24 mouse cellular contexts compared by ENCODE assay signal in the genomic region with DNA sequence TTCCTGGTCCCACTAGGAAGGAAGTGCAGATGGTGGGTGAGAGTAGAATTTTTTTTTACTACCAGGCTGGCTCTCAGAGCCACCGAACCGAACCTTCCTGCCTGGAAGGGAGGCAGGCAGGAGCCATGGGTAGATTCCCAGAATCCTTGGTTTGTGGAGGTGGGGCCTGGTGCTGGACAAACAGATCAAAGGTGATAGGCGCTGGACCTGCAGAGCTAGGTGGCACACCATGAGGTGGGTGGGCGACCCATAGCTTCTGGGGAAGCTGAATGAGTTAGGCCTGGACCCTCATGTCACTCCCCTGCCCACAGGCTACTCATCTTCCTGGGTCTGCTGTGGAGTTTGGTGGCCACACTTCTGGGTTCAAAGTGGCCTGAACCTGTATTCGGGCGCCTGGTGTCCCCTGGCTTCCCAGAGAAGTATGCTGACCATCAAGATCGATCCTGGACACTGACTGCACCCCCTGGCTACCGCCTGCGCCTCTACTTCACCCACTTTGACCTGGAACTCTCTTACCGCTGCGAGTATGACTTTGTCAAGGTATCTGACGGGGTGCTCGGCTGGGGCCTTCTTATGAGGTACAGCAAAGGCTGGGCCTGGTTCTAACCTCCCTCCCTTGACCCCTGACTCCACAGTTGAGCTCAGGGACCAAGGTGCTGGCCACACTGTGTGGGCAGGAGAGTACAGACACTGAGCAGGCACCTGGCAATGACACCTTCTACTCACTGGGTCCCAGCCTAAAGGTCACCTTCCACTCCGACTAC. TPM values are rescaled to one million over a fixed set of nuclear protein-coding genes. Genes with fewer than 3 reads are reported as not detected.
DNase-seq lines count a peak whose midpoint lies in the region; ATAC-seq and TF ChIP-seq lines count a peak whose summit lies in the region.
"Had no signal": no experiment of that assay in that cellular context is flagged by ENCODE, and none has a peak within 500 bp of the region (broad histone marks: within the 10 kb centered on the region; RNA-seq: fewer than 3 reads in every experiment).

Gene Masp2 (plus strand): TSS at position 198 of the 764 bp plus-strand sequence.

- peaks cover 4% of the 10 kb centered on the region; the same call in 1 of the 2 replicates for H3K79me2 ChIP-seq in liver, adult 2 months (ENCODE audit: control insufficient read depth, insufficient read depth, low read length)

- 0 out of 2 replicates have a peak, but pooled peaks have one; percentile 7 for TF ChIP-seq CTCF in liver, adult 2 months (IDR thresholded peaks at IDR 0.05; ENCODE audit: low read depth, low read length)

- ATAC-seq in forebrain, embryonic 11.5 days (replicated peaks; ENCODE audit: low FRiP score): no peak
- ATAC-seq in forebrain, embryonic 12.5 days (ENCODE audit: low FRiP score): no peak
- peak; percentile 22; the same call in 1 of the 2 replicates for ATAC-seq in liver, embryonic 13.5 days (ENCODE audit: low read depth)
- ATAC-seq: activated CD4-positive, CD25-positive, alpha-beta regulatory T cell, adult 4 months; forebrain, embryonic 16.5 days; hindbrain, postnatal 0 days; intestine, postnatal 0 days had no signal

- 90% methylated on average over 14 of the region's 14 CpGs for WGBS in forebrain, embryonic 11.5 days
- WGBS in forebrain, embryonic 12.5 days: 90% methylated on average over 14 of the region's 14 CpGs
- 27% methylated on average over 14 of the region's 14 CpGs for WGBS in liver, adult 2 months
- 66% methylated on average over 14 of the region's 14 CpGs for WGBS in liver, embryonic 13.5 days (ENCODE audit: insufficient replicate concordance)

- intact Hi-C loops in gastrocnemius, postnatal 14 days (cut with DNase I; ENCODE audit: low total_unique reads): no loop called here

- H3K4me1 ChIP-seq in forebrain, embryonic 11.5 days (replicated peaks; ENCODE audit: control insufficient read depth, insufficient read depth, low read length): no peaks in the 10 kb centered on the region
- no peaks in the 10 kb centered on the region for H3K4me1 ChIP-seq in forebrain, embryonic 12.5 days
- peaks cover 21% of the 10 kb centered on the region for H3K4me1 ChIP-seq in liver, adult 2 months (ENCODE audit: control insufficient read depth, insufficient read depth, low read length)
- H3K4me1 ChIP-seq in liver, embryonic 13.5 days (replicated peaks): peaks cover 32% of the 10 kb centered on the region
- H3K4me1 ChIP-seq: embryonic facial prominence, embryonic 12.5 days; limb, embryonic 10.5 days; midbrain, embryonic 12.5 days had no signal

- H3K27ac ChIP-seq in forebrain, embryonic 11.5 days (ENCODE audit: low read depth, low read length): no peak within 1 kb of the TSS
- H3K27ac ChIP-seq in forebrain, embryonic 12.5 days: no peak within 1 kb of the TSS
- peak within 1 kb of the TSS; percentile 92 for H3K27ac ChIP-seq in liver, adult 2 months (replicated peaks; ENCODE audit: insufficient read depth, low read depth, low read length)
- no peak within 1 kb of the TSS; the same call in 1 of the 2 replicates for H3K27ac ChIP-seq in liver, embryonic 13.5 days
- H3K27ac ChIP-seq: embryonic facial prominence, embryonic 12.5 days; hindbrain, postnatal 0 days; limb, embryonic 10.5 days; midbrain, embryonic 12.5 days had no signal

- DNase-seq in forebrain, embryonic 11.5 days (ENCODE audit: low spot score): peak; percentile 39
- DNase-seq in liver, adult 2 months (ENCODE audit: extremely low read depth, low read depth, low spot score): peak; percentile 86
- no peak for DNase-seq in liver
- DNase-seq in liver, embryonic 13.5 days: no peak
- no peak for DNase-seq in gastrocnemius, postnatal 14 days
- DNase-seq in gastrocnemius, postnatal 25 days: no peak
- DNase-seq in kidney, postnatal 4 days: no peak
- DNase-seq: cerebellum, adult 11 months; cerebellum, postnatal 10 days; kidney, postnatal 36 days; lung, adult 18-20 months; lung, postnatal 10 days; thymus, adult 18-20 months; thymus, postnatal 4 days had no signal

- H3K4me3 ChIP-seq in forebrain, embryonic 11.5 days (ENCODE audit: low read depth, low read length): no peak within 1 kb of the TSS
- H3K4me3 ChIP-seq in forebrain, embryonic 12.5 days (replicated peaks): no peak within 1 kb of the TSS
- peak within 1 kb of the TSS; percentile 84 for H3K4me3 ChIP-seq in liver, adult 2 months (ENCODE audit: insufficient read depth, low read depth, low read length)
- H3K4me3 ChIP-seq in liver, embryonic 13.5 days (replicated peaks): peak within 1 kb of the TSS; percentile 19
- H3K4me3 ChIP-seq: embryonic facial prominence, embryonic 12.5 days; limb, embryonic 10.5 days; midbrain, embryonic 12.5 days had no signal

- H3K9ac ChIP-seq in forebrain, embryonic 11.5 days (ENCODE audit: low read length): no peak within 1 kb of the TSS
- no peak within 1 kb of the TSS for H3K9ac ChIP-seq in forebrain, embryonic 12.5 days
- peak within 1 kb of the TSS; percentile 91 for H3K9ac ChIP-seq in liver, adult 2 months (ENCODE audit: low read depth, low read length)
- H3K9ac ChIP-seq in liver, embryonic 13.5 days: 0 out of 2 replicates have a peak within 1 kb of the TSS, but pooled peaks have one; percentile 17
- H3K9ac ChIP-seq: embryonic facial prominence, embryonic 12.5 days; midbrain, embryonic 12.5 days had no signal

- peak; percentile 87 for TF ChIP-seq POLR2A in liver, adult 2 months (IDR thresholded peaks at IDR 0.05; ENCODE audit: extremely low read depth, insufficient read depth, low read length)

- H3K4me2 ChIP-seq in forebrain, embryonic 11.5 days (ENCODE audit: low read depth, low read length, severe bottlenecking): no peak within 1 kb of the TSS
- H3K4me2 ChIP-seq in forebrain, embryonic 12.5 days: no peak within 1 kb of the TSS
- H3K4me2 ChIP-seq in liver, embryonic 13.5 days: peak within 1 kb of the TSS; percentile 37
- H3K4me2 ChIP-seq: embryonic facial prominence, embryonic 12.5 days; midbrain, embryonic 12.5 days had no signal

- H3K9me3 ChIP-seq in forebrain, embryonic 11.5 days (ENCODE audit: control insufficient read depth, low read length): peaks cover 3% of the 10 kb centered on the region; the same call in 1 of the 2 replicates
- no peaks in the 10 kb centered on the region for H3K9me3 ChIP-seq in forebrain, embryonic 12.5 days
- H3K9me3 ChIP-seq in liver, embryonic 13.5 days (replicated peaks): peaks cover 4% of the 10 kb centered on the region
- H3K9me3 ChIP-seq: limb, embryonic 10.5 days; midbrain, embryonic 12.5 days had no signal

- no peaks in the 10 kb centered on the region for H3K27me3 ChIP-seq in forebrain, embryonic 11.5 days (ENCODE audit: control insufficient read depth, insufficient read depth, low read length)
- no peaks in the 10 kb centered on the region for H3K27me3 ChIP-seq in forebrain, embryonic 12.5 days
- H3K27me3 ChIP-seq in liver, adult 2 months (ENCODE audit: control insufficient read depth, insufficient read depth, low read length): no peaks in the 10 kb centered on the region
- H3K27me3 ChIP-seq in liver, embryonic 13.5 days: no peaks in the 10 kb centered on the region
- H3K27me3 ChIP-seq: embryonic facial prominence, embryonic 12.5 days; midbrain, embryonic 12.5 days had no signal

- peaks cover 4% of the 10 kb centered on the region; the same call in 1 of the 2 replicates for H3K36me3 ChIP-seq in forebrain, embryonic 11.5 days (ENCODE audit: control insufficient read depth, insufficient read depth, low read length)
- peaks cover 18% of the 10 kb centered on the region for H3K36me3 ChIP-seq in forebrain, embryonic 12.5 days (replicated peaks)
- peaks cover 8% of the 10 kb centered on the region; the same call in 1 of the 2 replicates for H3K36me3 ChIP-seq in liver, adult 2 months (ENCODE audit: control insufficient read depth, insufficient read depth, low read length)
- H3K36me3 ChIP-seq in liver, embryonic 13.5 days: peaks cover 21% of the 10 kb centered on the region

RNA-seq across cellular contexts. Expression of gene Masp2, which starts in this region (rescaled TPM):
- 0.36 TPM in 1 of 2 replicates, not detected in the other for polyA plus RNA-seq in forebrain, embryonic 11.5 days (2014; fragmentation: Nextera tagmentation; extraction: Ambion mirVana)
- polyA plus RNA-seq in forebrain, embryonic 12.5 days (2016; fragmentation: Nextera tagmentation; extraction: Ambion mirVana): 0.27 and 0.50 TPM in 2 replicates
- 191 and 270 TPM in 2 replicates for total RNA-seq in liver, adult 2 months (2014; rRNA removed)
- polyA plus RNA-seq in liver, adult 2 months (2012; rRNA removed): 712 and 829 TPM in 2 replicates
- 14.8 and 15.0 TPM in 2 replicates for polyA plus RNA-seq in liver, embryonic 13.5 days (2015; fragmentation: Nextera tagmentation; extraction: Ambion mirVana)
- under 1 TPM; 0.35 to 0.41 TPM for total RNA-seq in gastrocnemius, postnatal 14 days (2021)
- under 1 TPM; 0.51 to 0.61 TPM for total RNA-seq in gastrocnemius, postnatal 25 days (2021)
- polyA plus RNA-seq: activated CD4-positive, CD25-positive, alpha-beta regulatory T cell, adult 4 months; heart, postnatal 0 days; intestine, postnatal 0 days; kidney, embryonic 14.5 days; midbrain, embryonic 12.5 days had no signal

Comparison
In these comparisons a context has a peak if more than half of its experiments do, and no peak if none do; other contexts are left out.
1. RNA of gene Masp2 (total RNA-seq): 191 to 270 TPM in liver, adult 2 months; 0.51 to 0.61 TPM in gastrocnemius, postnatal 25 days and 0.35 to 0.41 TPM in gastrocnemius, postnatal 14 days; every median in the first group is over 100 times any median in the second.
2. RNA of gene Masp2 (polyA plus RNA-seq): 712 to 829 TPM in liver, adult 2 months; 14.8 to 15.0 TPM in liver, embryonic 13.5 days, 0.36 TPM in forebrain, embryonic 11.5 days and 0.27 to 0.50 TPM in forebrain, embryonic 12.5 days; every median in the first group is over 10 times any median in the second.
3. Peak in DNase-seq in forebrain, embryonic 11.5 days; RNA of the gene not detected or under 1 TPM.
4. H3K4me3 ChIP-seq: peak in liver, adult 2 months (single experiment) and liver, embryonic 13.5 days (single experiment); none in forebrain, embryonic 11.5 days (single experiment) and forebrain, embryonic 12.5 days (single experiment).
5. H3K9ac ChIP-seq: peak in liver, adult 2 months (single experiment) and liver, embryonic 13.5 days (single experiment); none in forebrain, embryonic 11.5 days (single experiment) and forebrain, embryonic 12.5 days (single experiment).